Mouse (Mus musculus): ENCODE measurements around the gene Mical3. TPM values are rescaled to one million over a fixed set of nuclear protein-coding genes. Genes with fewer than 3 reads are reported as not detected.

Mical3 gene
- polyA plus RNA-seq, 1 experiment from 2014 or later: 25.0 TPM

- no peaks in the 10 kb centered on the region for H3K9me3 ChIP-seq (replicated peaks)
- H3K4me2 ChIP-seq: no peak overlapping the region
- ATAC-seq (replicated peaks; ENCODE audit: insufficient number of reproducible peaks, insufficient read depth, low FRiP score, low read depth): peak; percentile 55
- H3K27me3 ChIP-seq: no peaks in the 10 kb centered on the region
- H3K27ac ChIP-seq: no peak overlapping the region
- H3K9ac ChIP-seq: no peak overlapping the region
- 47% methylated on average over 14 of the region's 14 CpGs for WGBS
- H3K4me1 ChIP-seq (replicated peaks): peaks cover 9% of the 10 kb centered on the region
- peaks cover 37% of the 10 kb centered on the region; the same call in 1 of the 2 replicates for H3K36me3 ChIP-seq
- no peak overlapping the region for H3K4me3 ChIP-seq
These were observed 158.8 kb downstream of the Mical3 start for GRCm38 (mm10) chr6:120971797-120972590.

DNA sequence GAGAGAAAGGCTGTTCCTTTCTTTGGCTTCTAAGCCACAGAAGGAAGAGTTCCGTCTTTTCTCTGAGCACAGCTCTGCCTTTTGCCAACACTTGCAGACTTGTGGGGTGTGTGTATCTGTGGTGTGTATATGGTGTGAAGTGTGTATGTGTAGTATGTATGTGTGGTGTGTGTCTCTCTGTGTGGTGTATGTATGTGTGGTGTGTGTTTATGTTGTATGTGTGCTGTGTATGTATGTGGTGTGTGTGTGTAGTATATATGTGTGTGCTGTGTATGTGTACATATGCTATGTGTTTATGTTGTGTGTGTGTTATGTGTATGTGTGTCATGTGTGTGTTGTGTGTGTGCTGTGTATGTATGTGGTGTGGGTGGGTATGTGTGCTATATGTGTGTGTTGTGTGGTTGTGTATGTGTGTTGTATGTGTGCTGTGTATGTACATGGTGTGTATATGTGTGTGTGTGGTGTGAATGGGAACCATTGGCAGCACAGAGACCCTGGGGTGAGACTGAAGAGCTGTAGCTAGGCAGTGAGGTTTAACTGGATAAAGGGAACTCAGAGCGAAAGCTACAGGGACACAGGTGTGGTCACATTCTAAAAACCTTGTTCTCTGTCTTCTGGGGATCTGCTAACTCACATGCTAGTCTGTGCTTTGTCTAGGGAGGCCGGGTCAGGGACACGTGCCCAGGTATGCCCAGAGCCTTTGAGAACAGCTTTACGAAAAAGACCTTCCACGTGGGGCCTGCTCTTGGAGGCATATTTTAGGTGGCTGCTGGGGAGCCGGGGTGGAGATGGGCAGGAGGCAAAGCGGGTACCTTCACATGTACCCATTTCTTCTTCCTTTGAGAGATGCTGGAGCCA lies 159.6 kb downstream of the Mical3 start:
- ATAC-seq (replicated peaks; ENCODE audit: insufficient number of reproducible peaks, insufficient read depth, low FRiP score, low read depth): no peak; the same call in 1 of the 2 replicates
- Histone ChIP-seq H3K36me3 (peaks cover 37% of the 10 kb centered on the region; the same call in 1 of the 2 replicates), H3K27ac (no peak overlapping the region), H3K9ac (no peak overlapping the region), H3K4me2 (no peak overlapping the region), H3K4me1 (replicated peaks) (0 out of 2 replicates have a peak, but pooled peaks cover 5% of the 10 kb centered on the region), H3K27me3 (no peaks in the 10 kb centered on the region), H3K4me3 (no peak overlapping the region), H3K9me3 (replicated peaks) (no peaks in the 10 kb centered on the region)
- WGBS: 70% methylated on average over 8 of the region's 8 CpGs

GRCm38 (mm10) chr6:120965814-120966213 lies 165.0 kb downstream of the Mical3 start:
- WGBS: 66% methylated on average over 13 of the region's 13 CpGs
- Histone ChIP-seq H3K4me2 (no peak overlapping the region), H3K4me3 (no peak overlapping the region), H3K27me3 (no peaks in the 10 kb centered on the region), H3K9me3 (replicated peaks) (no peaks in the 10 kb centered on the region), H3K36me3 (peaks cover 26% of the 10 kb centered on the region; the same call in 1 of the 2 replicates), H3K4me1 (replicated peaks) (no peaks in the 10 kb centered on the region), H3K9ac (no peak overlapping the region), H3K27ac (no peak overlapping the region)
- no peak for ATAC-seq (replicated peaks; ENCODE audit: insufficient number of reproducible peaks, insufficient read depth, low FRiP score, low read depth)

GRCm38 (mm10) chr6:120964179-120964578 lies 166.6 kb downstream of the Mical3 start:
- H3K36me3 ChIP-seq: peaks cover 14% of the 10 kb centered on the region; the same call in 1 of the 2 replicates
- no peaks in the 10 kb centered on the region for H3K9me3 ChIP-seq (replicated peaks)
- no peak overlapping the region for H3K4me2 ChIP-seq
- no peak overlapping the region for H3K9ac ChIP-seq
- 92% methylated on average over 3 of the region's 3 CpGs for WGBS
- no peaks in the 10 kb centered on the region for H3K4me1 ChIP-seq (replicated peaks)
- no peak for ATAC-seq (replicated peaks; ENCODE audit: insufficient number of reproducible peaks, insufficient read depth, low FRiP score, low read depth)
- H3K27me3 ChIP-seq: no peaks in the 10 kb centered on the region
- no peak overlapping the region for H3K27ac ChIP-seq
- no peak overlapping the region for H3K4me3 ChIP-seq

DNA sequence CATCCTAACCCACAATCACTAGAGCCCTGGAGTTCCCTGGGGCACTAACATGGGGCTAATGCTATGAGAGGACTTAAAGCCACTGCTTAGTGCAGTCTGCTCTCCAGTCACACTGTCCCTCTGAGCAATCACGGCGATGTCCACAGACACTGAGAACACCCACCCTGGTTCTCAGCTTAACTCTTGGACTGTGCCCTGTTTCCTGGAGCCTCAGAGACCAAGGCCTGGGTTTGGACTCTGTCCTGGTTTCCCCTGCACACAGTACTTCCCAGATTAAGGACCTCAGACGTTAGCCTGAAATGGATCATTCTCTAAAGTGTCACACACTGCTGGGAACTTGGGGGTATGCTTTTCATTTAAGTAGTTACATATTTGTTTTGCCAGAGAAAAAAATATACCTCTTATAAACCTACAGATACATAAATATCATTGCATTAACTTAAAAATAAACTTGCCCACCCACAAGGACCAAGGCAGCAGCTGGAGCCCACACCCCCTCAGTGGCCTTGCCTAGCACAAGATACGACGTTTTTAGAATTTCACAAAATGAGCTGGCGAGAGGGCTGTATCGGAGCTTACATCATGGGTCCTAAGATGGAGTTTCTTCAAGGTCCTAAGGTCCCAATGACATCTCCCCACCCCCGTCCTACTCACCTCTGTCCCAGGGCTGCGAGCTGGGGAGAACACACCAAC lies 170.3 kb downstream of the Mical3 start:
- Histone ChIP-seq H3K27ac (no peak overlapping the region), H3K27me3 (no peaks in the 10 kb centered on the region), H3K4me2 (no peak overlapping the region), H3K4me3 (no peak overlapping the region), H3K4me1 (replicated peaks) (peaks cover under 1% of the 10 kb centered on the region; the same call in 1 of the 2 replicates), H3K36me3 (peaks cover 33% of the 10 kb centered on the region), H3K9ac (no peak overlapping the region), H3K9me3 (replicated peaks) (no peaks in the 10 kb centered on the region)
- WGBS: 84% methylated on average over 9 of the region's 9 CpGs
- no peak for ATAC-seq (replicated peaks; ENCODE audit: insufficient number of reproducible peaks, insufficient read depth, low FRiP score, low read depth)

DNA sequence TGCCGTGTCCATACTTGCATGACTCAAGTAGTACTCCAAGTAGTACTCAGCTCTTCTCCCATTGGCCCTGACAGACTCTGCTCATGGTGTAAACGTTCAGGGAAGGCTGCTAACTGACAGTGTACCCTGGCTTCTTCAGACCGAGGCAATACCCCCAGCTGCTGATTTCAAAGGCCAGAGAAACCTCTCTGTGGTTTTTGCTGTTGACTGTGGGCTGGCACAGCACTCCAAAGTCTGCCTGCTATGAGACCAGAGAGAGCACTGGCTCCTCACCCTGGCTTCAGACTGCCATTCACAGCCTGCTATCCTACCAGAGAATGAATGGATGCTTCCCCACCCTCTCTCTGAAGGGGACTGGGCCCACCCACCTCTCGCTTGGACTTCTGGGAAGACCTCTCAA lies 173.5 kb downstream of the Mical3 start:
- H3K36me3 ChIP-seq: peaks cover 44% of the 10 kb centered on the region

DNA sequence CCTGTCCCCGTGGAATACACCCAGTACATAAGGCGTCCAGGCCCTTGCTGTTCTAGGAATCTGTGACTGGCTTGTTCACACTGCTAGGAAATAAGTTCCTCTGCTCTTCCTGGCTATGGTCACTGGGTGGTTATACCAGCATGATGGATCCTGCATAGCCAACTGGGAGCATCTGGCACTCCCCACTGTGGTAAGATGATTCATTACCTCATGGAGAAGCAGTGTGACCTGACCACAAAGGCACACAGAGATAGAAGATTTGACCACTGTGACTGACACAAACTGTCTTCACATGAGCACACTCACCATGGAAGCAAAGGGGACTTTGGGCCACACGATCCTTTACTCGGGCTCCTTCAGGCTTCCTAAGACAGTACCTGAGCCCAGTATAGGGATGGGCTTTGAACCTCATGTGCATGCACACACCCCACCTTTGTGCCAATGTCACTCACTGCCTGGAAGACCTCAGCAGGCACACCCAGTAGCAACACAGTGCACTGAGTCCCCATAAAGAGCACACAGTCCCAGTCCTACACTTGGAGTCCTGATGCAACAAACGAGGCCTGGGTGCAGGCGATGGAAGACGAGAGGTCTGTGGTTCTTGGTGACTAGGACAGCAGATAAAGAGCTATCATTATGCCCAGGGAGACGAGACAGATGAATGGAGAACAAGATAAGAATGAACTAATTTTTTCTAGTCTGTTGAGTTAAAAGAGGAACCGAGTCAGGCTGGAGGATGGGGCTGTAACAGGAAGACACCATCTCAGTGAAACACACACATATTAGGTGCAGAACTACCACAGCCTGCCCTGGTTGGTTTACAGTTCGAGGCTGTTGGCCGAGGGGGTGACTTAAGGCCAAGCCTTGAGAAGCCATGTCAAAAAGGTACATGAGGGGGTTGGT lies 174.3 kb downstream of the Mical3 start:
- H3K4me2 ChIP-seq: no peak overlapping the region
- H3K4me1 ChIP-seq (replicated peaks): peaks cover 8% of the 10 kb centered on the region; the same call in 1 of the 2 replicates
- H3K36me3 ChIP-seq: peaks cover 50% of the 10 kb centered on the region
- H3K27me3 ChIP-seq: no peaks in the 10 kb centered on the region
- H3K9me3 ChIP-seq (replicated peaks): no peaks in the 10 kb centered on the region
- no peak for ATAC-seq (replicated peaks; ENCODE audit: insufficient number of reproducible peaks, insufficient read depth, low FRiP score, low read depth)
- whole genome bisulfite sequencing: 76% methylated on average over 11 of the region's 11 CpGs
- H3K27ac ChIP-seq: no peak overlapping the region
- H3K4me3 ChIP-seq: no peak overlapping the region
- H3K9ac ChIP-seq: no peak overlapping the region

More for the DNA sequence above, 173.5 kb downstream of the Mical3 start:
- no peaks in the 10 kb centered on the region for H3K27me3 ChIP-seq
- H3K4me2 ChIP-seq: no peak overlapping the region
- H3K4me1 ChIP-seq (replicated peaks): peaks cover 8% of the 10 kb centered on the region; the same call in 1 of the 2 replicates
- no peak overlapping the region for H3K4me3 ChIP-seq
- WGBS: 71% methylated on average over 4 of the region's 4 CpGs
- no peak for ATAC-seq (replicated peaks; ENCODE audit: insufficient number of reproducible peaks, insufficient read depth, low FRiP score, low read depth)
- no peak overlapping the region for H3K27ac ChIP-seq
- no peak overlapping the region for H3K9ac ChIP-seq
- H3K9me3 ChIP-seq (replicated peaks): no peaks in the 10 kb centered on the region

DNA sequence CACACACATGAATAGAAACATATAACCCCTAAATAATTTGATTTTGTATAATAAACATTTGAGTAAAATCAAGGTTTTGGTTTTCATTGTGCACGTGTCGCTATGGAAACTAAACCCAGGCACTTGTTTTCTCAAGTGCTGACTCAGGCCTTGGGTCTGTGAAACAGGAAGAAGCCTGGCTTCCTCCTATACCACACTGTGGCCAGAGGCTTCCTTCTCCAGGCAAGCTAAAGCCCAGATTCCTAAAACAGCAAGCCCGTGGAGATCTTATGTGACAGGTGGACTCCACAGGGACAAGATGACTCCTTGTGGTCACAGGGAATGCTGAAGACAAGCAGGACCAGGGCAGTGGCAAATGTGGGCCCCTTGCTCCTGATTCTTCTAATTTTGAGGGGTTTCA lies 175.6 kb downstream of the Mical3 start:
- Histone ChIP-seq H3K36me3 (peaks cover 55% of the 10 kb centered on the region), H3K9me3 (replicated peaks) (no peaks in the 10 kb centered on the region), H3K27ac (no peak overlapping the region), H3K4me2 (no peak overlapping the region), H3K4me1 (replicated peaks) (peaks cover 8% of the 10 kb centered on the region; the same call in 1 of the 2 replicates), H3K9ac (no peak overlapping the region), H3K27me3 (no peaks in the 10 kb centered on the region), H3K4me3 (no peak overlapping the region)
- ATAC-seq (replicated peaks; ENCODE audit: insufficient number of reproducible peaks, insufficient read depth, low FRiP score, low read depth): no peak
- 58% methylated on average over 3 of the region's 3 CpGs for WGBS

DNA sequence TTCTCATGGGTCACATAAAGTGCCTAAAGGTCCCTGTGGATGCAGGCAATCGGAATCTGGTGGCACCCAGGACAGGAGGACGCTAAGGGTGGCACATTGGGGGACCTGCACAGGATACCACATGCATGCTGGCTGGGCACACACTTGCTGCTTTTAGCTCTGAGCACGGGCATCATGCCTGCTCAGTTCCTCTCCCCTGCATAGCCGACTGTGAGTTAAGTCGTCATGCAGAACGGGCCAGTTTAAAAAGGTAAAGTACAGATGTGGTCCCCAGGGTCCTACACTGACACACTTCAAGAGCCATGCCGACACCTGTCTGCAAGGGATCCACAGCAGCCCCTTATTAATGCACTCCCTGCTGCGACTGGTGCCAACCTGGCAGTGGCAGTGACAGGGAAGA lies 176.6 kb downstream of the Mical3 start:
- H3K27me3 ChIP-seq: no peaks in the 10 kb centered on the region
- no peak overlapping the region for H3K4me2 ChIP-seq
- H3K36me3 ChIP-seq: peaks cover 65% of the 10 kb centered on the region
- H3K4me3 ChIP-seq: no peak overlapping the region
- H3K4me1 ChIP-seq (replicated peaks): peaks cover 8% of the 10 kb centered on the region; the same call in 1 of the 2 replicates
- WGBS: 85% methylated on average over 8 of the region's 8 CpGs
- no peaks in the 10 kb centered on the region for H3K9me3 ChIP-seq (replicated peaks)
- H3K9ac ChIP-seq: no peak overlapping the region
- H3K27ac ChIP-seq: no peak overlapping the region
- no peak for ATAC-seq (replicated peaks; ENCODE audit: insufficient number of reproducible peaks, insufficient read depth, low FRiP score, low read depth)

- peaks cover 54% of the 10 kb centered on the region for H3K36me3 ChIP-seq
- WGBS: 95% methylated on average over 6 of the region's 6 CpGs
These were observed 178.3 kb downstream of the Mical3 start for GRCm38 (mm10) chr6:120952475-120952874.

More at GRCm38 (mm10) chr6:120952475-120952874, 178.3 kb downstream of the Mical3 start:
- no peak overlapping the region for H3K9ac ChIP-seq
- no peaks in the 10 kb centered on the region for H3K9me3 ChIP-seq (replicated peaks)
- ATAC-seq (replicated peaks; ENCODE audit: insufficient number of reproducible peaks, insufficient read depth, low FRiP score, low read depth): no peak
- H3K4me2 ChIP-seq: no peak overlapping the region
- H3K4me3 ChIP-seq: no peak overlapping the region
- no peaks in the 10 kb centered on the region for H3K27me3 ChIP-seq
- no peak overlapping the region for H3K27ac ChIP-seq
- peaks cover 8% of the 10 kb centered on the region; the same call in 1 of the 2 replicates for H3K4me1 ChIP-seq (replicated peaks)
